Mouse (Mus musculus) thymus, postnatal 0 days (tissue): ENCODE results near the gene Asb10. TPM values are rescaled to one million over a fixed set of nuclear protein-coding genes. Genes with fewer than 3 reads are reported as not detected.

Source experiments
- DNase-seq: peaks from one replicate; pipeline ENCODE4 v3.0.0-alpha.2; 2015; ENCODE audit warnings: low spot score
- polyA plus RNA-seq: library from polyadenylated mRNA; unstranded; fragments of >200 nt; fragmentation: Nextera tagmentation; extraction: Ambion mirVana; gene quantifications from 2 replicates; pipeline ENCODE4 v1.2.1, GENCODE M21; 2015

Gene Asb10
- polyA plus RNA-seq, 1 experiment from 2014 or later, result 0.88 TPM

GRCm38 (mm10) chr5:24536511-24536910 lies 4.3 kb downstream of the Asb10 start:
- DNase-seq, result no peak

- no peak for DNase-seq
Observed at GRCm38 (mm10) chr5:24535731-24536130, 5.0 kb downstream of the Asb10 start.

- no peak for DNase-seq
Observed at GRCm38 (mm10) chr5:24534292-24534691, 6.5 kb downstream of the Asb10 start.

GRCm38 (mm10) chr5:24533391-24533790 lies 7.4 kb downstream of the Asb10 start:
- no peak for DNase-seq

- DNase-seq, result peak; percentile 87
Observed at GRCm38 (mm10) chr5:24530042-24530689, 10.6 kb downstream of the Asb10 start.

- DNase-seq, result no peak
Observed at GRCm38 (mm10) chr5:24527780-24528179, 13.0 kb downstream of the Asb10 start.

- DNase-seq, result no peak
Observed at GRCm38 (mm10) chr5:24526889-24527230, 13.9 kb downstream of the Asb10 start, which contains the start of gene Gbx1. Gbx1 (minus strand) TSS chr5:24527202.

GRCm38 (mm10) chr5:24526190-24526888 lies 14.4 kb downstream of the Asb10 start:
- no peak for DNase-seq

GRCm38 (mm10) chr5:24525360-24526189 lies 15.2 kb downstream of the Asb10 start:
- no peak for DNase-seq

GRCm38 (mm10) chr5:24524522-24524921 lies 16.3 kb downstream of the Asb10 start:
- no peak for DNase-seq

GRCm38 (mm10) chr5:24523806-24524205 lies 17.0 kb downstream of the Asb10 start:
- no peak for DNase-seq

GRCm38 (mm10) chr5:24521366-24521765 lies 19.4 kb downstream of the Asb10 start:
- no peak for DNase-seq

- DNase-seq, result no peak
Observed at GRCm38 (mm10) chr5:24512271-24512670, 28.5 kb downstream of the Asb10 start.

GRCm38 (mm10) chr5:24510635-24511034 lies 30.1 kb downstream of the Asb10 start:
- DNase-seq, result peak; percentile 28

- DNase-seq, result no peak
Observed at GRCm38 (mm10) chr5:24508406-24508805, 32.4 kb downstream of the Asb10 start.

- DNase-seq, result no peak
Observed at GRCm38 (mm10) chr5:24505513-24505912, 35.3 kb downstream of the Asb10 start.

GRCm38 (mm10) chr5:24502786-24503185 lies 38.0 kb downstream of the Asb10 start:
- DNase-seq, result no peak

- DNase-seq, result no peak
Observed at GRCm38 (mm10) chr5:24500851-24501250, 39.9 kb downstream of the Asb10 start.

- DNase-seq, result no peak
Observed at GRCm38 (mm10) chr5:24499113-24499512, 41.7 kb downstream of the Asb10 start.

GRCm38 (mm10) chr5:24497526-24497925 lies 43.3 kb downstream of the Asb10 start:
- DNase-seq, result no peak

- DNase-seq, result no peak
Observed at GRCm38 (mm10) chr5:24496756-24497155, 44.0 kb downstream of the Asb10 start.

GRCm38 (mm10) chr5:24495019-24495418 lies 45.8 kb downstream of the Asb10 start:
- no peak for DNase-seq
